Mouse (Mus musculus): ENCODE results near the gene Tmem235.
A peak's percentile ranks its signal among the peaks of the same experiment; 100 is the strongest.
"Not testable (repeated sequence)": the region's sequence is repeated elsewhere in the genome, so short reads cannot be mapped to it uniquely, and the experiment has no call there.

Tmem235 gene

DNA sequence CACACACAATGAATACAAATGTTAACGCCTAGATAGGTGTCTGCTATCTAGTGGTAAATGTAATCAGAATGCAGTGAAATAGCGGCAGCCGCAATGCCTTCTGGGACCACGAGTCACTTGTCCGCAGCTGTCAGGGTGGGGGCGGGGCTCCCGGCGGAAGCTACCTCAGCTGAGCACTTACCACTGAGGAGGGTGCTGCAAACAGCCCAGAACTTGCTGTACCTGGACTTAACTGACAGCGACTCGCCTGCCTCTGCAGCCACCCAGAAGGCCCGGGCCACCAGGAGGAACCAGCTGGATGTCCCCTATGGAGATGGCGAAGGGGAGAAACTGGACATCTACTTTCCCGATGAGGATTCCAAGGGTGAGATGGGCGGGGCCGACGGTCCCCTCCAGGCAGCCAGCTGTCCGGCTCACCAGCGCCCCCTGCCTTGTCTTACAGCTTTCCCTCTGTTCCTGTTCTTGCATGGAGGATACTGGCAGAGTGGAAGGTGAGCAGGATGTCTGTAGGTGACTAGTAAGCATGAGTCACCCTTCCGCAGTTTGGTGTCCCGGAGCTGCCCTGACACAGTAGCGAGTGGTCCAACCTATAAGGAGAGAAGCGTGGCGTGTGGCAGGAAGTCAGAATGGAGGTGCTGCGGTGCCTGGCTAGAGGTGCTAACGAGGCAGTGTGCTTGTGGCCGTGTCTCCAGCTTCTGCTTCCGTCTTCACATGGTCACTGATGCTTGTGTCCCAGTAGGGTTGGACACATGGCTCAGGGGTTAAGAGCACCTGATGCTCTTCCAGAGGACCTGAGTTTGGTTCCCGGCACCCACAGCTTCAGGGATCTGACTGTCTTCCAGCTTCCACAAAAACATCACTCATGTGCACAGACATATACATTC lies 28.2 kb upstream of the Tmem235 start:
- DNase-seq (ENCODE audit: low spot score in 2 of 2): peak in 1 of 2 experiments; percentile 52

DNA sequence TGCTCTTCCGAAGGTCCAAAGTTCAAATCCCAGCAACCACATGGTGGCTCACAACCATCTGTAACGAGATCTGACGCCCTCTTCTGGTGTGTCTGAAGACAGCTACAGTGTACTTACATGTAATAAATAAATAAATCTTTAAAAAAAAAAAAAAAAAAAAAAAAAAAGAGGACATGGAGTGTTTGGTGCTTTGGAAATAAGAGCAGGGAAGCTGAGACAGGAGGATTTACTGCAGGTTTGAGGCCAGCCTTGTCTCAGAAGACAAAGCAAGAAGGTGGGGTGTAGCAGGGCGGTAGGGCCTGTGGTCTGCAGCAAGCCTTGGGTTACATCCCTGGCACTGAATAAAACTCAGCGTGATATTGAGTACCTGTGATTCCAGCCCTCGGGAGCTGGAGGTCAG lies 27.0 kb upstream of the Tmem235 start:
- not testable (repeated sequence) for DNase-seq (ENCODE audit: low spot score in 2 of 2)

DNA sequence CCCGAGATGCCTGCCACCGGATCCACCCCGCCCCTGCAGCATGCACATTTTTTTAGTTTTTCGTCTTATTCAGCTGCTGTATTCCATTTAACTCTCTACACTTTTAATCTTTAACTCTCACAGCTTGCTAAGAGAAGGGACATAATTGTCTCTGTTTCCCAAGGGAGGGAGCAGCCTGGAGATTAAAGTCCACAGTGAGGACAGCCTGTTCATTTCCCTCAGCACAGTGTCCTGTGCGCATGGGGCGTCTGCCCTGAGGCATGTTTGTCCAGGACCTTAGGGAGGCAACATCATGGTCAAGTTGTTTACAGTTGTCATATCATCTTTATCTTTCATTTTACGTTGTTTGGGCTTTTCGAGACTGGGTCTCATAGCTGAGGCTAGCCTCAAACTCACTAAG lies 26.5 kb upstream of the Tmem235 start:
- DNase-seq (ENCODE audit: low spot score in 2 of 2): no peak

DNA sequence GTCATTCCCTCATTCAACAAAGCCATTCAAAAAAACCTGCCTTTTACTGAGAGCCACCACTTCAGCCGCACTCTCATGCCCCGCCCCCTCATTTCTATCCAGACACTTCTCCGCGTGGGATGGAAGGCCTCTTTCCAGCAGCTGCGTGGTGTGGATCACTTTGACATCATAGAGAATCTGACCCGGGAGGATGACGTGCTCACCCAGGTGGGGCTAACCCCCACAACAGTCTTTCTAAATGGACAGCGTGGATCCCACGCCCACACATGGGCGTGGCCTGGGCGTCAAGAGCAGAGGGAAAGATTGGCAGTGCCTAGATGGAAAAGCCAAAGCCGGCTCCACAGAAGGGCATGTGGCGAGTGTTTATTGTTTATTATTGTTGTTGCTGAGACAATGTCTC lies 24.2 kb upstream of the Tmem235 start:
- peak; percentile 56 to 66 for DNase-seq (ENCODE audit: low spot score in 2 of 2)

DNA sequence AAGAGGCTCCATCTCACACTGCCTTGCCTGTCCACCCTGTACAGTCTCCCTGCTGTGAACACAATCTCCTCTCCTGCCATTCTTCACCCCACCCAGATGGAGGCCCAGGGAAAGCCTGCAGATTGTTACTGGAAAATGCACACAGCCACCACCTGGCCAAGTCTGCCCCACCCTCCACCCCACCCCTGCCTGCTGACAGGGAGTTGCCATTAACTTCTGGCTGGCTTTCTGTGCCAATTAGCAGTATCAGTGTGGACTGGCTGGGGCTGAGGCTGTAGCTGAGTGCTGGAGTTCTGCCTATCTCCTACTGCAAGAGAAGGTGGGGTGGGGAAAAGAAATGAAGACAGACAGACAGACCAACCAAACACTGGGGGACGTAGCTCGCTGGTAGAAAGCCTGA lies 22.0 kb upstream of the Tmem235 start:
- no peak for DNase-seq (ENCODE audit: low spot score in 2 of 2)

DNA sequence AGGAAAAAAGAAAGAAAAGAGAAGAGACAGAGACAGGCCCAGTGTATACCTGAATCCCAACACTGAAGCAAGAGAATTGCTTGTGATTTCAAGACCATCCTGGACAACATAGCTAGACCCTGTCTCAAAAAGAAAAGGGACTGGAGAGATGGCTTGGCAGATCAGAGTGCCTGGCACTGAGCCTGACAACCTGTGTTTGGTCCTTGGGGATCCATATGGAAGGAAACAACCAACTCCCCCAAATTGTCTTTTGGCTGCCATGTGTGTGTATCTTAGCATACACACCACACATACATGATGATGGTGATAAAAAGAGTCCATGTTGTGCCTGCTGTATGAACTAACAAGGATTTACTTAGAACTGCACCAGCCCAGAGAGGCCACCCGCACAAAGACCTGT lies 21.5 kb upstream of the Tmem235 start:
- no peak for DNase-seq (ENCODE audit: low spot score in 2 of 2)

DNA sequence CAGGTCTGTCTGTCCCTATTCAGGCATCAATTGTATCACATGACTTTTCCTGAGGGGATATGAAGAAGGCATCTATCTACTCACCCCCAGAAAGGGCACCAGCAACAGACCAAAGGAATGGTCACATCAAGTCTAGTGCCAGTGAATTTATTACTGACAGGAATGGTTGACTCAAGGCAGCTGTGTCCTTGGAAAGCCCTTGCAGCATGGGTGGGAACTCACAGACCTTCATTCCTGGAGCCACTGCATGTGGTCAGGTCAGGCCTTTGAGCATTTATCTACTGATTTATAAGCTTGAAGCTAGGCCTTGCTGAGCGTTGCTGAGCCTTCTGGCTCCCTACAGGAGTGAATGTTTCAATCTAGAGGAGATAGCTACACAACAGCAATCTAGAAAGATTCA lies 19.6 kb upstream of the Tmem235 start:
- DNase-seq (ENCODE audit: low spot score in 2 of 2): no peak

DNA sequence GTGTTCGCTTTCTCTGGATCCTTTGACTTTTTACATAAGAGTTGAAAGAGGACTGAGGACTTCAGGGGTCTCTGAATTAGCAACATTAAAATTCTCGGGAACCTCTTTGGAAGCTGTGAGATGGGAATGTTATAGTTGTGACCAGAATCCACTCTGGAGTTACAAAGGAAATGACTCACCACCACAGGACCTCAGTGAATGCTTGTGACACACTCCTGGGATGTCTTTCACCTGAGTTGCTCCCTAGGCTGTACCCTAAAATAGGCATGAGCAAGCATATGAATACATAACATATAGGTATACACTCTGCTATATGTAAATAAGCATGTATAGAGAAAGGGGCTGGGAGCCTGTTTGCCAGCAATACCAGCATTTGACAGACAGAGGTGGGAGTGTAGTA lies 17.1 kb upstream of the Tmem235 start:
- DNase-seq (ENCODE audit: low spot score in 2 of 2): no peak

DNA sequence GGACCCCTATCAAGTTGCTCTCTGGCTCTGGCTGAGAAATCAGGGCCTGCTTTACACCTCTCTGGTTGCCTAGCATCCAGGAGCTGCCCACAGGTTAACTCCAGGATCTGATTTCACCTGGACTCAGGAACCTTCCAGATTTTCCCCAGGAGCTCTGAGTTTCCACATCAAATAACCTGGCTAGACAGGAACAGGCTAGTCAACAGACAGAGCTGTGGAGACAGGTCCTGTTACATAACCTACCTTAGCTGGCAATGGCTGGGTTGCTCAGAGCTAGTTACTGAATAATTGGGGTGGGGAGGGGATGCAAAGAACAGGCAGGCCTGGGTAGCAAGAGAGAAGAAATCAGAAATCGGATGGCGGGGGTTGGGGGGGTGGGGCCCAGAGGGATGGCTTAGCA lies 15.6 kb upstream of the Tmem235 start:
- no peak for DNase-seq (ENCODE audit: low spot score in 2 of 2)

DNA sequence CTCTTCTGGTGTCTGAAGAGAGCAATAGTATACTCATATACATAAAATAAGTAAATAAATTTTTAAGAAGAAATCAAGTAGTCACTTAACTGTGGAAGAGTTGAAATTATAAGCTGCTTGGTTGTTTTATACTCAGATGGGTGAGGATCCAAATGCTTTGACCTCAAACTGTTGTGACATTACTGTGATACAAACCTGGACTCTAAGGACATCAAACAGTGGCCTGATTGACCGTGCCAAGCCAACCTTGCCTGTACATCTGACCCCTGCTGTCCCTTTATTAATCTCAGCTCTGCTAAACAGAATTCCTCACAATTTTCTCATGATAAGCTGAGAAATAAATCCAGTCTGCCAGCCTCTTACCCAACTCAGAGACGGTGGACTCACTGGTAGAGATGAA lies 14.9 kb upstream of the Tmem235 start:
- DNase-seq (ENCODE audit: low spot score in 2 of 2): no peak

DNA sequence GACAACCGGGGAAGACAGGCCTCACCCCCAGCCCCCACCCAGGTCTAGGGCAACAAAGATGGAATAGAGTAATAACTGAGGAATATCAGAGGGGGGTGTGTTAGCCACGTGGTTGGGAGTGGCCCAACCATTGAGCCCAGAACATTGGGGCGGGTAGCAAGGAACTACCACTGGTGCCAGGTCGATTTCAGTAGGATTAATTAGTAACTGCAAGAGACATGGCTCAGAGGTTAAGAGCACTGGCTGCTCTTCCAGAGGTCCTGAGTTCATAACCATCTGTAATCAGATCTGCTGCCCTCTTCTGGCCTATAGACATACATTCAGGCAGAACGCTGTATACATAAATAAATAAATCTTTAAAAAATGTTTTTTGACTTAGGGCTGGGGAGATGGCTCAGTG lies 13.9 kb upstream of the Tmem235 start:
- no peak for DNase-seq (ENCODE audit: low spot score in 2 of 2)

DNA sequence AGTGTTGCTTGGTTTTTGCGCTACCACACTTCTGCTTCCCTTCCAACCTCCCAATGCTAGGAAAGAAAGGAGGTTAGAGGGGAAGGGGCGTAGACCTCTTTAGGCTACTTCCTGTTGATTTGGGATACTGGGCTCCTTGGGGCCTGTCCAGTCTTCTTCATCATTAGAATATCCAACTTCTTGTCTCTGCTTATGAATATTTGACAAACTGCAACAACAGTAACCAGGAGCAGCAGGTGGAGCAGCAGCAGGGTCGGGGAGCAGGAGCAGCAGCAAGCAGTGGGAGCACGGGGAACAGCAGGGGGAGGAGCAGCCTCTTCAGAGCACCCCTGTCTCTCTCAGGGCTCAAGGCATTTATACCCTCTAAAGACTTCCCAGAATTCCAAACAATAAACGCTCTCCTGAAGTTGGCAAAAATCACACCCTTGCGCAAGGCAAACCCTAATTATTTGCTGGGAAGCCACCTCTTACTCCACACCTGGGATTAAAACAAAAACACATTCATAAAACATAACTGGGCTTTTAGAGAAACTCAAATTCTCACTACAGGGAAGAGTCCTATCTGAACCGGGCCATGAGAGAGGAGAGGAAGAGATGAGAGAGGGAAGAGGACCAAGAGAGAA lies 12.8 kb upstream of the Tmem235 start:
- no peak for DNase-seq (ENCODE audit: low spot score in 2 of 2)

DNA sequence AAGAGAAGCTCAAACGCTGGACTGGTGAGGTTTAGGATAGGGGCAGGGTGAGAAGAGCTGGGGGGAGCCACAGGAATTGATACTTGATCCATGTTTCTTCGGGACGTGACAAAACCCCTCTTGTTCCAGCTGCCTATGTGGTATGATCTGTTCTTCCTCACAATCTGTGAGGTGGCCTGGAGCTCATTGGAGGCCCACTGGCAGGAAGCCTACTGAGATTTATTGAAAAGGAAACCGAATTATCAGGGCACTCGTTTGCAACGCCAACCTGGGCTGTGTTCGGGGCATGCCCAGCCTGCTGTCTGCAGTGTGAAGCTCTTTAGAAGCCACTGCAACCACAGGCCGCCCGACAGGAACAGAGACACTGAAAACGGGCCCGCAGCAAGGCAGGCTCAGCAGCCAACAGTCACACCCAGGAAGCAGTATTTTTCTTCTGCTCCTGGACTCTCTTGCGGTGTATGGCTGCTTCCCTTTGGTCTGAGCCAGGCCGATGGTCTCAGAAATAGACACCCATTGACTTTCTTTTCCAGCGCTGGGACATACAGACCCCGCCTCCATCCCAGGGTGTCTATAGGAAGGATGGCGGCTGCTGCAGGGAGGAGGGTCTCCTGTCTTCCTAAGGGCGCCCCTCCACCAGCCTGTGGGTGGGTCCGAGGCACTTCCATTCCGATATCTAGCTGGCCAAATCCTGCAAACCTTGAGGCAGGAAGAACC lies 12.1 kb upstream of the Tmem235 start:
- no peak for DNase-seq (ENCODE audit: low spot score in 2 of 2)

DNA sequence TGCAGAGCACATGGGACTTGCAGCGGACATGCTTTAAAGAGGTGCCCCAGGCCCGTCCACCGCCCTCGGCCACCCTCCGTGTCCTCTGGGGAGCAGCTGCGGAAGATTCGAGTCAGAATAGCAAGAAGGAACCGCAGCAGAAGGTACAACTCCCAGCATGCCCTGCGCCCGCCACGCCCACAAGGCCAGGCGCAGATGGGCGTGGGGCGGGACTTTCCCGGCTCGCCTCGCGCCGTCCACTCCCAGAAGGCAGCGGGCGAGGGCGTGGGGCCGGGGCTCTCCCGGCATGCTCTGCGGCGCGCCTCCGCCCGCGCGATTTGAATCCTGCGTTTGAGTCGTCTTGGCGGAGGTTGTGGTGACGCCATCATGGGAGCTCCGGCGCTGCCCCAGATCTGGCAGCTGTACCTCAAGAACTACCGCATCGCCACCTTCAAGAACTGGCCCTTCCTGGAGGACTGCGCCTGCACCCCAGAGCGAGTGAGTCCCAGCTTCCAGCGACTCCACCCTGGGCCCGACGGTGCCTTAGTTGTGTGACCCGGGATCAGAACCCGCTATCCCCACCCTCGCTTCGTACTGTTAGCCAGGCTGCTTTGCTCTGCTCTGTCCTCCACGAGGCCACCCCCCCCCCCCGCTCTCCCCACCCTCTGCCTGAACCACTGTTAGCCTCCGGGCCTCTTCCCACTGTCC lies 11.4 kb upstream of the Tmem235 start, which contains the start of gene Birc5:
TSS of gene Birc5 (plus strand) at position 267 of the 687 bp plus-strand sequence.
- DNase-seq (ENCODE audit: low spot score in 2 of 2): peak; percentile 91 to 94

DNA sequence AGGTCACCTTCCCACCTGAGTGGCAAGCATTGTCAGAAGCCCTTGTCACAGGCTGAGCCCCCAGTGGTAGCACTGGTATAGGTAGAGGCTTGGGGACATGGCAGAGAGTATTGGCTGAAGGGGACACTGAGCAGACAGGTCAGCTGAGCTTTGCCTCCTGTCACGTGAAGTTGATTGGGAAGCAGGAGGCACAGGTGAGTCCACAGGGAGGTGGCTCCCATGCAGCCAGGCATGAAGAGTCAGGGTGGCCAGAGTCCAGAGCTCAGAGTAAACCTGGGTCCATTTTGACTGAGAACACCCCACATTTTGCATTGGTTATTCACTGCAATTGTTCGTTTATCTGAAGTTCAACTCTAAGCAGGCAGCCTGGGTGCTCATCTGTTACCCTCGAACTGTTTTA lies 7.7 kb upstream of the Tmem235 start:
- DNase-seq (ENCODE audit: low spot score in 2 of 2): no peak

DNA sequence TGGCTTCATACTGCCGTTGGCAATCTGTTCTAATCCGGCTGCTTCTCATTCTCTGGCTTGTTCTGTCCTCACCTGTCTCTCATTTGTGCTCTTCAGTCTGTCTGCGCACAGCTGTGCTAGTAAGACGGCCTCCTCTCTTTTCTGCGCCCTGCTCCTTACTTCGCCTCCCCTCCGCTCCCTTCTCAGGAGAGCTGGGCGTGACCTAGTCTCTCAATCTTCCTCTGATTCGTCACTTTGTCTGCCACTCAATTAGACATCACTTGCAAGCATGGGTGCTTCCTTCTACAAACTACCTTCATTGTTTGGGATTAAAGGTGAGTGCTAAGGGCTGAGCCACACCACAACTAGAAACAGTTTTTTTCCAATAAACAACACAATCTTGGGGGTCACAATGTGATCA lies 6.3 kb upstream of the Tmem235 start:
- no peak for DNase-seq (ENCODE audit: low spot score in 2 of 2)

DNA sequence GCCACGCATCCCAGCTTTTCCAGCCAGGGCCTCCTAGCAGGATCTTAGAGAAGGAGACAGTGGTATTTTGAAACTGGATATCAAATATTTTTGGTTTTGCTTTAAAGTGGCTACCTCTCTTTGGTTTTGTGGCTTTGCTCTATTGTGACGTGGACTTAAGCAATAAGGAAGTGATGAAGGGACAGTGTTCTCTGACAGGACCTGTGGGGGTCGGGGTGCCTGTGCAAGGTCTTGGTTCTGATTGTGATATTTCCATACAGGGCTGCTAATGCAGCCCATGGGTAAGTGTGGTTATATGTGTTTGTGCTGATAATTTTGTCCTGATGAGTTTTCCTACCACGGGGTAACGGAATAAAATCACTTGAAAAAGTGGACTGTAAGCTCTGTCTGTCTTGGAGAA lies 5.2 kb upstream of the Tmem235 start:
- no peak for DNase-seq (ENCODE audit: low spot score in 2 of 2)

DNA sequence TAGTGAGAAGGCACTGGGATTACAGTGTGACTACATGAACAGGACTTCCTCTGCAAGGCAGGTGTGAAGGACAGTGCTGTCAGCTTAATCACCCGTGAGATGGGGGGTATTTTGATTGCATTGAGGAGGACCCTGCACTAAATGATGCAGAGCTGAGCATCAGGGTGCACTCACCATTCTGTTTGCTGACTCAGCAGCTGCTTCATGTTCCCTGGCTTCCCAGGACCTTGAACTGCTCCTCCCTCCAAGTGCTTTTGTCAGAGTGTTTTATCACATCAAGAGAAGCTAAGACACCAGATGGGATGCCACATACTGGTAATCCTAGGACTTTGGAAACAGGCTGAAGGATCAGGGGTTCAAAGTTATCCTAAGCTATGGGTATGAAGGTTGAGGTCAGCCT lies 4.6 kb upstream of the Tmem235 start:
- DNase-seq (ENCODE audit: low spot score in 2 of 2): no peak

DNA sequence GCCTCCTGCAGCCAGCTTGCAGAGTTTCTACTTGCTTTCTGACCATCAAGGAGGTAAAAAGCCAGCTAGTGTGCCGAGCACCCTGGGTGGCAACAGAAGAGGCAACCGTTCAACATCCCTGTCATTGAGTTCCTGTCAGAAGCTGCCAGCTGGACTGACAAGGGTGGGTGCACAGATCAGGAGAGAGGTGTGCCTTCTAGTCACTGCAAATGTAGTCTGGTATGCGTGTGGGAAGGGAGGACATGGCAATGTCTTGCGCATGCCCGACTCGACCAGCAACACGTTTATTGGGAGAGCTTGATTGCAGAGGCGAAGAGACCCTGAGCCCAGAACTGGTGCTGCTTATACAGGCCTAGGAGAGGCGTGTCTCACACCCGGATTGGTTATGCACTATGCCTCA lies 3.1 kb upstream of the Tmem235 start:
- no peak for DNase-seq (ENCODE audit: low spot score in 2 of 2)

DNA sequence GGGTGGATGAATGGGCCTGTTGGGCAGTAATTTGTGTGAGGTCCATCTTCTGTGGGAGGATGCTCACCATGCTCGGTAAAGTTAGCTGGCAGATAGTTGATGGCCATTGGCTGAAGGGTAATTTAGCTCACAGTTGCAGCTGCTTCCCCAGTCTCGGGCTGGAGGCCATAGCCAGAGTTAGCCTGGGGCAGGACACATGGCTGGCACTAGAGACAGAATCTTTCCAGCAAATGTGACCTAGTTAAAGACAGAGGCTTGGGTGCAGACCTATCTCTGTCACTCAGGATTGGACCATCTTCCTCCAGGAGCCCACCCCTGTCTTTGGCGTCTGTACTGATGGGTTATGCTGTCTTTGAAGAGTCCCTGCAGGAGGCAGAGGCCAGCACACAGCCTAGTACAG lies 2.2 kb upstream of the Tmem235 start:
- DNase-seq (ENCODE audit: low spot score in 2 of 2): no peak

DNA sequence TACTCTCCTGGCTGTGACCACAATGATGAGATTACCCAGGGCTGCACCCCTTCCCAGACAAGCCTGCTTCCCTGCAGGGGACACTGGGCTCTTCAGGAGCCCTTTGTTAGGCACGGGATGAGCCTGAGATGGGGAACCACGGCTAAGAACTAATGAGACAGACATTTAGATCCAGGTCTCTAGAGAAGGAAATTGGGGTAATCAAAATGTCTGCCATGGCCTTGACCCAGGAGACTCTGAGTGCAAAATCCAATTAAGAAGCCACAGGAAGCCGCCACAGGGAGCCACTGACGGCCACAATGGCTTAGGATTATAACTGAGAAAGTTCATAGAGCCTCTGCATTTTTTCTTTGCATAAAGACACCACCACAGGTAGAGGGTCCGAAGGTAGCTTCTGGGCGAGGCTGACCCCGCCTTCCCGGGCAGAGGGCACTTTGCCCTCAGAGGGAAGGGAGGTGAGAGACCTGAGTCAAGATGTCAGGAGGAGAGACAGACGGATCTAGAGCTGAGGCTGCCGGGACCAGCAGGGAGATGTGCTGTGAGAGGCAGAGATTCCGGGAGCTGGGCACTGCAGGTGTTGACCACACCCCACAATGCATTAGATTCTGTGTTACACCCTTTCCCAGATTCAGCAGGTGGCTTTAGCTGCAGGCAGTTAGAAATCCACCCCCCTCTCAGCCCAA lies 2.8 kb downstream of the Tmem235 start:
- DNase-seq (ENCODE audit: low spot score in 2 of 2): no peak

DNA sequence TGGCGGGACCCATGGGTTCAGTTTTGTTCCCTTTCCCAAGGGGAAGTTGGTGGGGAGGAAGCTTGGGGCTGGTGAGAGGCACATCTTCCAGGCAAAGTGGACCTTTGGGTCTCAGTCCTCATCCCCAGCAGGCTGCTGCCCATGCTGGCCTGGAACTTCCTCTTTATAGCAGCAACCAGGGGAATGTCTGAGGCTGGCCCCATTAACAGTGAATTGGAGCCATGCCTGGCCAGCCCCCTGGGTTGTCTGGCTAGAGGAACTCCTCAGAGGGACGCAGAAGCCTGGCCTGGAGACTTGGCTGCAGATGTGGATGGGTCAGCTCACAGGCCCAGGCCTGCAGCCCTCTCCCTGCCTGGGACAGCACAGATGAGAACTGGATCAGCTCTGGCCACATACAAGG lies 4.3 kb downstream of the Tmem235 start:
- DNase-seq (ENCODE audit: low spot score in 2 of 2): no peak
